14 mouse cellular contexts compared by ENCODE assay signal in genomic region chr15:83982186-83982936, GRCm38 (mm10).
A peak's percentile ranks its signal among the peaks of the same experiment; 100 is the strongest.
DNase-seq lines count a peak whose midpoint lies in the region; ATAC-seq and TF ChIP-seq lines count a peak whose summit lies in the region.
"Had no signal": no experiment of that assay in that cellular context is flagged by ENCODE, and none has a peak within 500 bp of the region (broad histone marks: within the 10 kb centered on the region; RNA-seq: fewer than 3 reads in every experiment).

No protein-coding gene starts in this region.

- no peak overlapping the region for H3K9ac ChIP-seq in hindbrain, embryonic 11.5 days (ENCODE audit: low read depth, low read length)
- H3K9ac ChIP-seq in hindbrain, embryonic 16.5 days (ENCODE audit: low read depth, low read length), result no peak overlapping the region
- H3K9ac ChIP-seq in forebrain, postnatal 0 days, result no peak overlapping the region

- no peak for ATAC-seq in hindbrain, embryonic 11.5 days (ENCODE audit: low FRiP score)
- ATAC-seq in hindbrain, embryonic 16.5 days, result no peak
- ATAC-seq in forebrain, postnatal 0 days, result no peak
- ATAC-seq: activated CD4-positive, CD25-positive, alpha-beta regulatory T cell, adult 4 months; intestine, embryonic 16.5 days; lung, postnatal 0 days had no signal

- no peaks in the 10 kb centered on the region for H3K9me3 ChIP-seq in hindbrain, embryonic 11.5 days (ENCODE audit: control insufficient read depth, low read length)
- no peaks in the 10 kb centered on the region for H3K9me3 ChIP-seq in hindbrain, embryonic 16.5 days (ENCODE audit: control insufficient read depth, low read length)
- H3K9me3 ChIP-seq in forebrain, postnatal 0 days (ENCODE audit: low read length), result no peaks in the 10 kb centered on the region
- H3K9me3 ChIP-seq: forebrain, embryonic 10.5 days; heart, embryonic 10.5 days had no signal

- no peak overlapping the region for H3K4me3 ChIP-seq in hindbrain, embryonic 11.5 days (ENCODE audit: low read depth, low read length)
- H3K4me3 ChIP-seq in hindbrain, embryonic 16.5 days (ENCODE audit: low read length), result no peak overlapping the region
- no peak overlapping the region for H3K4me3 ChIP-seq in forebrain, postnatal 0 days (ENCODE audit: low read depth, low read length)
- H3K4me3 ChIP-seq: forebrain, embryonic 10.5 days; heart, embryonic 10.5 days; left cerebral cortex, adult 2 months had no signal

- no peaks in the 10 kb centered on the region for H3K36me3 ChIP-seq in hindbrain, embryonic 11.5 days (ENCODE audit: control insufficient read depth, insufficient read depth, low read length)
- no peaks in the 10 kb centered on the region for H3K36me3 ChIP-seq in hindbrain, embryonic 16.5 days (ENCODE audit: control insufficient read depth, insufficient read depth, low read length)
- H3K36me3 ChIP-seq in forebrain, postnatal 0 days (ENCODE audit: insufficient read depth), result no peaks in the 10 kb centered on the region
- H3K36me3 ChIP-seq: forebrain, embryonic 10.5 days; heart, embryonic 10.5 days had no signal

- WGBS in hindbrain, embryonic 11.5 days, result 68% methylated on average over 14 of the region's 14 CpGs
- 62% methylated on average over 14 of the region's 14 CpGs for WGBS in hindbrain, embryonic 16.5 days
- 60% methylated on average over 14 of the region's 14 CpGs for WGBS in forebrain, postnatal 0 days

- no peaks in the 10 kb centered on the region for H3K4me1 ChIP-seq in hindbrain, embryonic 11.5 days (replicated peaks; ENCODE audit: control insufficient read depth, insufficient read depth, low read length)
- no peaks in the 10 kb centered on the region for H3K4me1 ChIP-seq in hindbrain, embryonic 16.5 days (ENCODE audit: control insufficient read depth, insufficient read depth, low read depth, low read length)
- H3K4me1 ChIP-seq in forebrain, postnatal 0 days (ENCODE audit: insufficient read depth), result peaks cover 5% of the 10 kb centered on the region

- no peak for TF ChIP-seq CTCF in forebrain, postnatal 0 days (IDR thresholded peaks at IDR 0.05; ENCODE audit: low read depth)

- no peak overlapping the region for H3K4me2 ChIP-seq in hindbrain, embryonic 11.5 days (replicated peaks; ENCODE audit: low read depth, low read length)
- no peak overlapping the region for H3K4me2 ChIP-seq in hindbrain, embryonic 16.5 days (ENCODE audit: low read length)
- no peak overlapping the region for H3K4me2 ChIP-seq in forebrain, postnatal 0 days (ENCODE audit: low read depth)

- no peak overlapping the region for H3K27ac ChIP-seq in hindbrain, embryonic 11.5 days (ENCODE audit: low read depth, low read length)
- H3K27ac ChIP-seq in hindbrain, embryonic 16.5 days (ENCODE audit: low read depth, low read length), result no peak overlapping the region
- H3K27ac ChIP-seq in forebrain, postnatal 0 days (ENCODE audit: low read depth, low read length), result no peak overlapping the region
- H3K27ac ChIP-seq: forebrain, embryonic 10.5 days; heart, embryonic 10.5 days; left cerebral cortex, adult 2 months had no signal

- peak; percentile 39 for DNase-seq in hindbrain, embryonic 11.5 days (ENCODE audit: low spot score)
- DNase-seq in brain, adult 2 months (ENCODE audit: low read depth, low spot score), result peak; percentile 45
- peak; percentile 24 to 34 for DNase-seq in cerebellum, postnatal 36 days
- peak; percentile 41 for DNase-seq in mesoderm, embryonic 11.5 days (ENCODE audit: low read depth, low spot score)
- no peak for DNase-seq in urinary bladder, postnatal 14 days (ENCODE audit: low spot score)
- no peak for DNase-seq in forebrain, postnatal 0 days
- no peak for DNase-seq in left cerebral cortex, postnatal 14 days (ENCODE audit: low spot score in 2 of 2)

- intact Hi-C loops in left cerebral cortex, postnatal 14 days (cut with DNase I), result no loop called here

- no peaks in the 10 kb centered on the region for H3K27me3 ChIP-seq in hindbrain, embryonic 11.5 days (ENCODE audit: control insufficient read depth, insufficient read depth, low read length)
- H3K27me3 ChIP-seq in hindbrain, embryonic 16.5 days (replicated peaks; ENCODE audit: control insufficient read depth, insufficient read depth, low read length), result no peaks in the 10 kb centered on the region
- H3K27me3 ChIP-seq in forebrain, postnatal 0 days (ENCODE audit: insufficient read depth, low read length), result no peaks in the 10 kb centered on the region

Comparison
In these comparisons a context has a peak if more than half of its experiments do, and no peak if none do; other contexts are left out.
1. DNase-seq: peak in hindbrain, embryonic 11.5 days (single experiment), brain, adult 2 months (single experiment), cerebellum, postnatal 36 days (2 of 2) and mesoderm, embryonic 11.5 days (single experiment); none in urinary bladder, postnatal 14 days (single experiment), forebrain, postnatal 0 days (single experiment) and left cerebral cortex, postnatal 14 days (0 of 2).